Mouse (Mus musculus) adrenal gland, postnatal 10 days (tissue): ENCODE data around the gene Gm15107. TPM values are rescaled to one million over a fixed set of nuclear protein-coding genes. Genes with fewer than 3 reads are reported as not detected.
"Not testable (repeated sequence)": the region's sequence is repeated elsewhere in the genome, so short reads cannot be mapped to it uniquely, and the experiment has no call there.

ENCODE experiments used
- DNase-seq: peaks from one replicate; pipeline ENCODE4 v3.0.0; 2021; ENCODE audit warnings: mixed read lengths
- long read RNA-seq, 2 experiments: library from polyadenylated mRNA; stranded (forward); transcript quantifications; one replicate each; pipeline ENCODE4 v2.0.0; 2021
- total RNA-seq, 2 experiments: library from RNA; stranded (reverse); gene quantifications; 2 replicates each; pipeline ENCODE4 v1.2.3; 2021

Gene Gm15107
- total RNA-seq = not detected
- long read RNA-seq, experiment 1 = 0 reads
- long read RNA-seq, experiment 2 = 0 reads

DNA sequence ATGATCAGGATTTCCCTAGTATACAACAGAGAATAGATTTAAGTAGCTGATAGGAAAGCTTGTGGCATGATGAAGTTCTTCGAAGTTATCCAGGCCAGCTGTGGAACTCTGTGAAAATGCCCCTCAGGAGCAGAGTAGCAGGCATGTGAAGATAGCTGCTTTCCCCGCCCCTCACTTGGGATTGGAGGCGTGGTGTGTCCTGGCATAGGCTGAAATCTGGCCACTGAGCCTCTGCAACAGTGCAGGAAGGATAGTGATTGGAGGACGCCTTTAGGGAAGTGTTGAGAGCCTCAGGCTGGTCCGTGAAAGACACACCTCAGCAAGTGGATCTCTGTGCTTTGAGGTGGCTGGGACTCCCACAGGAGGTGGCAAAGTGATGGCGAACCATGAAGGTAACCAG, at the start of gene Gm15107:
Gm15107 (plus strand) TSS at position 301 of the 400 bp plus-strand sequence.
- not testable (repeated sequence) for DNase-seq

Other genes with a start within 250 kb of the Gm15107 start
- not detected for gene Gm15080, start 187.7 kb upstream of the Gm15107 start, total RNA-seq